Mouse (Mus musculus) ovary, postnatal 36 days (tissue): ENCODE results near the gene Synj1.

ENCODE experiments used
- DNase-seq: peaks from one replicate; pipeline ENCODE4 v3.0.0; 2022; ENCODE audit warnings: low spot score, mixed read lengths

Gene Synj1

GRCm38 (mm10) chr16:91011021-91011683, at the start of gene Synj1:
Gene Synj1, minus strand, starts transcription at chr16:91011308.
- DNase-seq = peak; percentile 93

GRCm38 (mm10) chr16:91057741-91058140, 46.6 kb upstream of the Synj1 start:
- DNase-seq = no peak

GRCm38 (mm10) chr16:91057261-91057660, 46.2 kb upstream of the Synj1 start:
- no peak for DNase-seq

- no peak for DNase-seq
Observed at GRCm38 (mm10) chr16:91056043-91056821, 45.1 kb upstream of the Synj1 start.

- DNase-seq = no peak
Observed at GRCm38 (mm10) chr16:91055150-91055549, 44.0 kb upstream of the Synj1 start.

- no peak for DNase-seq
Observed at GRCm38 (mm10) chr16:91053599-91053998, 42.5 kb upstream of the Synj1 start.

GRCm38 (mm10) chr16:91045511-91045910, 34.4 kb upstream of the Synj1 start:
- peak; percentile 28 for DNase-seq

- DNase-seq = peak; percentile 99
Observed at GRCm38 (mm10) chr16:91044270-91045182, 33.4 kb upstream of the Synj1 start, which contains the start of gene Paxbp1. Gene Paxbp1, minus strand, starts transcription at chr16:91044543.

- DNase-seq = peak; percentile 62
Observed at GRCm38 (mm10) chr16:91043461-91044248, 32.5 kb upstream of the Synj1 start.

- DNase-seq = no peak
Observed at GRCm38 (mm10) chr16:91042640-91043039, 31.5 kb upstream of the Synj1 start.

- DNase-seq = no peak
Observed at GRCm38 (mm10) chr16:91035866-91036265, 24.8 kb upstream of the Synj1 start.

- DNase-seq = no peak
Observed at GRCm38 (mm10) chr16:91030751-91031150, 19.6 kb upstream of the Synj1 start.

- DNase-seq = no peak
Observed at GRCm38 (mm10) chr16:91029901-91030300, 18.8 kb upstream of the Synj1 start.

- DNase-seq = no peak
Observed at GRCm38 (mm10) chr16:91029161-91029743, 18.1 kb upstream of the Synj1 start.

- DNase-seq = no peak
Observed at GRCm38 (mm10) chr16:91026290-91026689, 15.2 kb upstream of the Synj1 start.

- DNase-seq = no peak
Observed at GRCm38 (mm10) chr16:91023384-91023783, 12.3 kb upstream of the Synj1 start.

GRCm38 (mm10) chr16:91020842-91021483, 9.9 kb upstream of the Synj1 start:
- DNase-seq = no peak

GRCm38 (mm10) chr16:91019476-91019875, 8.4 kb upstream of the Synj1 start:
- DNase-seq = no peak

GRCm38 (mm10) chr16:91015761-91016160, 4.7 kb upstream of the Synj1 start:
- DNase-seq = no peak

GRCm38 (mm10) chr16:91011847-91012246, 739 bp upstream of the Synj1 start:
- no peak for DNase-seq
